Mouse (Mus musculus) small intestine, adult 2 months (tissue): Measurements from ENCODE around the gene Cnn1.

Experiments used
- CTCF ChIP-seq: fragments of 200-500 bp; IDR thresholded peaks from 2 replicates; pipeline ENCODE4 v1.5.1; 2012; ENCODE audit warnings: low read depth, mild to moderate bottlenecking, control low read depth, inconsistent platforms, low read length, moderate library complexity, mixed read lengths; ENCODE audit not compliant: insufficient replicate concordance, insufficient read length; ENCODE audit errors: extremely low read depth
- POLR2A ChIP-seq: fragments of 200-500 bp; IDR thresholded peaks from 2 replicates; pipeline ENCODE4 v1.6.1; 2012; ENCODE audit warnings: low read depth, mild to moderate bottlenecking, control low read depth, inconsistent platforms, low read length, moderate library complexity

DNA sequence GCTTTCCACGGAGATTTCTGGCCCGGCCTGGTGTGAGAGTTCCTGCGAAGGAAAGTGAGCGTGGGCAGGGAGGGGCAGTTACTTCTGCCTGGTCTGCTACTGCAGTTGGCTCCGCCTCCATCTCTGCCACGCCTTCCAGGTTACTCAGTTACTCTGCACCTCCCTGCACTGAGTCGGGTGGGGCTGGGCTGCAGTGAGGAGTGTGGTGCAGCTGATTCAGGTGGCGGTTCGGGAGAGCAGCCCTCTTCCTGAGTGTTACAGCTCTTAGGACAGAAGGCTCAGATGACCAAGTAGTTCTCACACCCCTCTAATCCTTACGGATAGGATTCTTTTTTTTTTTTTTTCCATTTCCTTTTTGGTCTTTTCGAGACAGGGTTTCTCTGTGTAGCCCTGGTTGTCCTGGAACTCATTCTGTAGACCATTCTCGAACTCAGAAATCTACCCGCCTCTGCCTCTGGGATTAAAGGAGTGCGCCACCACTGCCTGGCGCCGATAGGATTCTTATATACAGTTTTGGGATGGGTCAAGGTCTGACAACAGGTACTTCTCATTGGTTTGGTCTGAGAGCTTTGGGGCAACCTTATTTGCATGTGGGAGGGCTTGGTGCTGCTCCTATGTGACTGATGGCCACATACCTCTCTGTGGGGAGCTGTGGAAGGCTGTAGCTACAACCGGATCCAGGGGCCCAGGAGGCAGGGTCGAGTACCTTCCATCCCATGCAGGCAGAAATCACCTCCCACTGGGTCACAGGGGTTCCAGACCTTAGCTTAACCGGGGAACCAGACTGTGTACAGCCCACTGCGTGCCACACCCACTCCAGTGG is 50.6 kb downstream of the Cnn1 start:
- TF ChIP-seq POLR2A: no peak
- TF ChIP-seq CTCF: no peak
